Mouse (Mus musculus) cerebellum, postnatal 10 days (tissue): ENCODE measurements around the gene Smad3.

ENCODE experiments used
- DNase-seq, 2 experiments: peaks; one replicate each; pipeline ENCODE4 v3.0.0; 2021; ENCODE audit warnings: mixed read lengths in 2 of 2

Smad3 gene

DNA sequence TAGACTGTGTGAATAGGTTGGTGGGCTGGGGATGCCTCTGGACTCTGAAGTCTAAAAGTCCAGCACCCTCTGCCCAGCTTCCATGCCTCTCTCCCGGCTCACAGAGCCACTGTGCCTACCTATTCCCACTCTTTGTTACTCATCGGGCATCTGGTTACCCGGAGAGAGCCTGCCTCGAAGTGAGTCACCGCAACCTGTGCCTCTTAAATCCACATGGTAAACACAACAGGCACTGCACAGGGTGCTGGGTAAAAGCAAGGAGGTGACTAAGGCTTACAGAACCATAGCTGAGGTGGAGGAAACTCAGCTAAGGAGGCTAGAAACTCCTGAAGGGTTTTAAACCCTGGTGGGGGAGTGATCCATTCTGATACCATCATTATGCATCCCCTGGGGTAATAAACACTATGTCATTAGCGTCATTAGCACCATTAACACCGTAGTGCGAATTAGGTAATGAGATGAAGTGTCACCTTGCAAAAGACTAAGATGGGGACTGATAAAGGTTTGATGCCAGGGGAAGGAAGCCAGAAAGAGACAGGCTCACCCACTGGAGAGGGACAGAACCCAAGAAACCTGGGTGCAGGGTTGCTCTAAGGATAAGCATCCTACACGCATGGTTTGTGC lies 38.9 kb downstream of the Smad3 start:
- DNase-seq, result no peak

DNA sequence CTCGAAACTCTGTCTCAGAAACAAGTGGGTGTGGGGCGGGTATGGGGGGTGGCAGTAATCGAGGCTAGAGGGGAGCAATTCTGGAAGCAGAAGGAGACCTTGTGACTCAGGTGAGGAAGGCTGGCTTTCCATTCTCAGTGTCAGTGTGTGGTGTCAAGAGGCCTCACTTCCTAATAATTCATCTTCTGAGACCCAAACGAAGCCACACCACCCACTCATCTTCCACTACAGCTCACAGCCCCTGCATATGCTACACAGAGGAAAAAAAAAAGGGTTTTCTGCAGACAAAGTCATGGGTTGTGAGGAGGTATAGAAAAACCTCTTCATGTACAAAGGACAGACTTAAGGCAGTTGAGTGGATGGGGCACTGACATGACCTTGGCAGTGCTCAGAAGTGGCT lies 39.6 kb downstream of the Smad3 start:
- DNase-seq, result no peak

DNA sequence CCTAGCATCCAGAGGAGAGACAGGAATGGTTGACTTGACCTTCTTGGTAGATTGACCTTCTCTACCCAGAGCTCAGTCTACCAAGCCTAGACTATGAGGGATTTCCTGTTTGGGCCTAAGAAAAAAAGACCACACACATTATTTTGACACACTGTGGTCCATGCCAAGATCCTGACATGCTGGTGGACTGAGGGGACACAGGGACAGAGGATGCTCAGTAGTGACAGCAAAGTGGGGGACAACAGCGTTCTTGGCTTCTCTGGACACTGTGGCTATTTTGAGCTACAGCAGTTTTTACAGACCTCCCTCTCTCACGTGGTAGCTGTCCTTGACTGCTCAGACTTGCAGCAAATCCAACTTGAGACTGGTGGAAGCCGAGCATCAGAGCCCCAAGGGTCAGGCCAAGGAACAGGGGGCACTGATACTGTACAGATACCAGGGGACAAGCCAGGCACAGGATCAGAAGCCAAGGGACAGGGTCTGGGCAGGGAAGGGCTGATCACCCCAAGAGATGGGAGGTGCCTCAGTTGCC lies 40.3 kb downstream of the Smad3 start:
- DNase-seq, result no peak

DNA sequence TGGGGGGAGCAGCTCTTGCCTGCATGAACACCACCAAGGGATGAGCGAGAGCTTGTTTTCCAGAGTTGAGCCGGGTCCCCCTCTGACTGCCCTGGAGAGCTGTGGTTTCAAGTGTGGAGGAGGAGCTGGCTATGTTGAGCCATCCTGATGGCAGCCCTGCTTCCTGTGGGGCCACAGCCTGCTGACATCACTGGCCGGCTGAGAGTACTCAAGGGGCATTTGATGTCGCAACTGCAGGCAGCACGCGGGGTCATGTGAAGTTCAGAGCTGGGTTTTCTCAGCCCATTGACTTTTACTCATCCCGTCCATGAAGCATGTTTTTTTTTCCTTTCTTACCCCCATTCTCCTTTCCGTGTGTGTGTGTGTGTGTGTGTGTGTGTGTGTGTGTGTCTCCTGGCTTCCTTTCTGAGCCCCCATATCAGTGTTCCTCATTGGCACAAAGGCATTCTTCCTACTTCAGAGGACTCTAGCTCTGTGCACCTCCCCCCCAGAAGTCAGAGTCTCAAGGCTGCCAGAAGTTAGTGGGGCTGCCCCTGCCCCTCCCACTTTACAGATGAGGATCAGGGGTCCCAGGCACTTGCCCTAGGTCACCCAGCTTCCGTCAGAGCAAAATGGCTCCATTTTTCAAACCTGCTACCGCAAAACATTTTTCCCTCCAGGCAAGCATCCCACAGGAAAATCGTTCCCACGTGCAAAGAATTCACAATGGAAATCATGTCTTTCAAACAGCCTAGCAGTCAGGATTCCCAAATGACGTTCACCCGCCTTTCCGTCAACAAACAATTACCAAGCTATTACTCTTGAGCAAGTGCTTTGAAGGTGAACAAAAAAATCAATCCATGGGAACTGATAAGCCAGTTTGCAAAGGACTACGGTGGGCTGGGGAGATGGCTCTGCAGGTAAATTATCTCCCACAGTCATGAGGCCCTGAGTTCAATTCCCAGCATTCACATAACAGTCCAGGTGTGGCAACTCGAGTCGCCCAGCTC lies 41.4 kb downstream of the Smad3 start:
- no peak for DNase-seq

DNA sequence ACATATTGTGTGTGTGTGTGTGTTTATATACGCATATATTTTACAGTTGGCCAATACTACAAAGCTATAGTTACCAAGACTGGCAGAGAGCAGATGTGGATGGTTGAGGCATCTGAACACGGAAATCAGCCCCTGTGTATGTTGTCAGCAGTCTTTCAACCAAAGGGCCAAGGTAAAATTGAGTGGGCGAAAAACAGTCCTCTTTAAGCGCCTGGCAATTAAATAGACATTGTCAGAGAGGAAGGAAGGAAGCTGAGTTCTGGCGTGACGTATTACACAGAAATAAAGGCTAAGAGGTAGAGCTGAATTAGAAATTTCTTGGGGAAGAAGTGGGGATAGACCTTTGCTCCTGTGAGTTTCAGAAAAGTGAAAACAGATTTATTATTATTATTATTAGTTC lies 43.2 kb downstream of the Smad3 start:
- DNase-seq, result no peak

DNA sequence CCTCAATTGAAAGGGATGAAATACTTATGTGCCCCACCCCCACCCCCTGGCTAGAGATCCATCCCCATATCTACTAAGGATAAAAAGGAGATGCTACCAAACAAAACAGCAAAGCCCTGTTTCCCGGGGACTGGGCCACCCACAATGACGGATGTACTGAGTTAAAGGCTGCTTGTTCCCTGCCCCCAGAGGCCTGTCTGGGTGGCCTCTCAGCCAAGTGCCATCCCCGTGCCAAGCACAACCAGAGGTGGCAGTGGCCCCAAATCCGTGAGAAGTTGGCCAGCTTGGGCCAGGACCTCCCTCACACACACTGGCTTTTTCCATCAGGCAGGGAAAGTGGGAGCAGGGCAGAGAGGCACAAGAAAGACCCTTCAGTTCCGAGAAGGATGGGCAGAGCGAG lies 45.0 kb downstream of the Smad3 start:
- peak; percentile 62 to 75 for DNase-seq

DNA sequence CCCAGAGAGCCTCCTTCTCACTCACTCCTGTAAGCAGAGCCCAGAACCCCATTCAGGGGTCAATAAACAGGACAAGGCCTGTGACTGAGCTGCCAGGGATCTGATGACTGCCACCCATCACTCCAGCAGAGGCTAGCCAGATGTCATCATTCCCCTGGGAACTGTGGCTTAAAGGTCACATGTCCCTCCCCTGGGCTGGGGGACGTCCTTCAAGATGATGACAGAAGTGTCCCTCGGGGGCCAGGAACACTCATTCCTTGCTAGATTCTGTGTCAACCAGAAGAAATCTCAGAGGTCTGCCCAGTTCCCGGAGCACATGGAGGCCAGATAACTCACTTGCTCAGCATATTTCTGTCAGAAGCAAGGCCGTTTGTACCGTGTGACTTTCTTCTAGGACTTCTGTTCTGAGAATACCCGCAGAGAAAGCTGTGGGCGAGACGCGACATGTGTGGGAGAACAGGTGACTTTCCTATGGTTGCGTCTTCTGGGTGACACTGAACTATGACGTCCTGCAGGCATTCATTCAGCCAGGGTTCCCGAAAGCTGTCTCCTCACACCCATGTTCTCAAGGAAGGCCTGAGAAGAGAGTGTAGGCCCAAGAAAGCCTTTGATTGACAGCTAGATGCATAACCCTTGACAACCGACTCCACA lies 46.1 kb downstream of the Smad3 start:
- no peak for DNase-seq

DNA sequence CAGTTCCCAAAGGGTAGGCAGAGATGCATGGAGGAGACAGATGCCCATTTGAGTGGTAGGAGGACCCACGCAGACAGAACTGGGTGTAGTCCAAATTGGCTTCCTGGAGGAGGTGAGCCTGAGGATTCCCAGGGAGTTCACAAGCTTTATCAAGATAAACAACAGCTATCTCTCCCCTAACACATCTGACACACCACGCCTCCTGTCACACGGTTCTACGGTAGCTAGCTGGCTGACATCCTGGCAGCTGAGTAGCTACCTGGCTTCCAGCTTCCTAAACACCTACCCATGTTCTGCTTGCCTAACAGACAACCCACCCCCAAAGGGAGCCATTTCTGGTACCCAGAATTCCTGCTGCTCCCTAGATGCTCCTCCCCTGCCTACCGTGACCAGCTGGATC lies 47.9 kb downstream of the Smad3 start:
- DNase-seq, result no peak

DNA sequence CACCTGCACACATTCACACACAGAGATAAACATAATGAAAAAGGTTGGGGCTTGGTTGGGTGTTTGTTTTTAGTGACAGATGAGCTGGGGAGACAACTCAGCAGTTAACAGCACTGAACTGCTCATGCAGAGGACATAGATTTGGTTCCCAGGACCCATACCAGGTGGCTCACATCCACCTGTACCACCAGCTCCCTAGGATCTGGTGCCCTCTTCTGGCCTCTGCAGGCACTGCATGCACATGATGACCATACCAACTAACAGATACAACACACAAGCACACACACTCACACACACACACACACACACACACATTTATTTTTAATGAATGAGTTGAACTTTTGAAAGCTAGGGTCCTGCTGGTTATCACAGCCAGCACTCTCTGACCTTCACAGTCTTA lies 48.5 kb downstream of the Smad3 start:
- peak in 1 of 2 experiments; percentile 34 for DNase-seq

DNA sequence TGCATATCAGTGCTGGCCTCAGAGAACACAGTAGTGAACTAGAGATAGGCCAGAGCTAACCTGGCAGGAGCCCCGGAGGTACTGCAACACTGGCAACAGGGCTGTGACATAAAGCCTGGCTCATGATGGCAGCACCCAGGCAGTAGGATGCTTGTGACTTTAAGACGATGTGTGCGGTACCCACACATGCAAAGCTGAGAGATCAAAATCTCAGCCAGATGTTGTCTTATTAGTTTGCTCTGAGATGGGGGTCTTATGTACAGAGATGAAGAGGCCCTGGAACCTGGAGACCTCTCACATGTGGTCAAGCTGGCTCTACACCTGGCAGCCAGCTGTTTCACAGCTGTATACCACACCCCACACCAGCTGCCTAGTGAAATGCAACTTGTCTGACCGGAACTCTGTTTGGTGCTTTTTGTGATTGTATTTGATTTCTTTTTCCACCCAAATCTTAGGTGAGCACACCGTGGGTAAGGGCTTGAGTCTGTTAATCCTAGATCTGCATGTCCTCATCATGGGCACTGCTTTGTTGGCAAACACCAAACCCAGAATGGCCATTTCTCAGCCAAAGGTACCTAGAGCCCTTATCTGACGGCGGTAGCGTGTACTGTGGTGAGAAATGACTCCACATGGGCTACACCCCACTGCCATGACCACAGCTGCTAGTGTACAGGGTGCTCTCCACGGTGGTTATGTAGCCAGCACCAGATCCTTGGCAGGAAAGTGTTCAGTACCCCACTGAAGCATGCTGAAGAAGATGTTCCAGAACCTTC lies 49.8 kb downstream of the Smad3 start:
- DNase-seq, result no peak

DNA sequence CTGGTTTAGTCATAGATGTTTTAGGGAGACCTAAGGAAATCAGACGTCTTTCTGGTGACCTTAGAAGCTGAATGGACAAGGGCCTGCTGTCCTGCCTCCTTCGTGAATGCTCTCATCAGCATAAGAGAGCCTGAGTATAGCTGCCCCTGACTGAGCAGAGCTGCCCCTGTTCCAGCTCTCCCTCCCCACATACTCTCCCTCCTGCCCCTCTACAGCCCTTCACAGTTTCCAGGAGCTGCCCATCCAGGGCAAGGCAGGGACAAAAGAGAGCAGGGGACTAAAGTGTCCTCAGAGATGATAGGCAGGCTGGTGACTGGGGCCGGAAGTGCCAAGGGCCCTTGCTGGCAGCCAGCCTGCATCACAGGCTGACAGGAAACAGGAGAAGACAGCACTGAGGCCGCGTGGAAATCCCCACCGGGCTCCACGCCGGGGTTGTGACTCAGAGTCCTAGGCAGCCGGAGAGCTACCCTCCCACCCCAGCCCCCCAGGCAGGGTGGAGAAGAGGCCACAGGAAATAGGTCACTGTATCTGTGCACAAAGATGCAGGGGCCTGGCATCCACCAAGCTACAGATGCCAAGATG lies 51.6 kb downstream of the Smad3 start:
- DNase-seq, result peak; percentile 74

DNA sequence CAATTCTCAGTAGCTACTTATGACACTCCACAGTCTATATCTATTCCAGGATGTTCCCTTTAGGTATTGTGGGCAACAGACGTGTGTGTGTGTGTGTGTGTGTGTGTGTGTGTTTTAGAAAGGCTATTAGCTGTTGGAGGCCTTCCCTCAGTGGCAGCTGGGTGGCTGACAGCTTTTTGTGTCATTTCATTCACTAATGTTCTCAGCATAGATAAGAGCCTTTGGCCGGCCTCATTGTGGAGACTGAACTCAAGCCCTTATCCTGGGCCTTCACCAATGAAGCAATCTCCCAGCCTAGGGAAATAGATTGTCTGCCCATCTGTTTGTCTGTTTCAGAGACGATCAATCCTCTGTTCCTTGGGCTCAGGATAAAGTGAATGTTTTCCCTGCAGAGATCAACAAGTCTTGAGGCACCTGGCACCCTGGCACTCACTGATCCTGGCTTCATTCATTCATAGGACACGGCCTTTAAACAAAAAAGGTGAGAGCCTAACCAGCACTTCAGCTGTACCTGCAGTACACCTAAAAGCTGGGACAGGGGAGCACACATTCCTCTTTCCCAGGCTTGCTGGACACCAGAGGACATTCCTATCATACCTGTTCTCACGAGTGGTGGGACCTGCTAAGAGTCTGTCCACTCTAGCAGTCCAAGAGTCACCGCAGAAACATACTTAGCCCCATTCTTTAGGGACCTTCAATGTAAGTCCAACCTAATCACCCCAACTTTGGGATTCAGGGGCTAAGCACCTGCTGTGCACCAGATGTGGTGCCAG lies 52.6 kb downstream of the Smad3 start:
- no peak for DNase-seq

DNA sequence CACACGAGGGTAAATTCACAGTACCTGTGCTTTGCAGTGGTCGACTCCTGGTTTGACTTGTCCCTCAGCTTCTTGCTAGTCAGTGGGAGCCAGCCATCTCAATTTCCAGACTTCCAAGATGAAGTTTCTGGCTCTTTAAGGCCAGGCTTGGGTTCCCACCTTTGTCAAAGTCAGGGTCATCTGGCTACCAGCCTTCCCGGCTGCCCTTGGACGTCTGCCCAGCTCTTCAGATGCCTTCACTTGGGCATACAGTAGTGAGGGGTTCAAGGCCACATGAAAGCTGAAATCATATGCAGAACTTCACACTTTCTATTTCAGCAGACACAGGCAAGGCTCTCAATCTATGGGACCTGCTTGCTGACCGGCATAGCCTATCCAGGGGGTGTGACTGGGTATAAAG lies 53.7 kb downstream of the Smad3 start:
- DNase-seq, result no peak

DNA sequence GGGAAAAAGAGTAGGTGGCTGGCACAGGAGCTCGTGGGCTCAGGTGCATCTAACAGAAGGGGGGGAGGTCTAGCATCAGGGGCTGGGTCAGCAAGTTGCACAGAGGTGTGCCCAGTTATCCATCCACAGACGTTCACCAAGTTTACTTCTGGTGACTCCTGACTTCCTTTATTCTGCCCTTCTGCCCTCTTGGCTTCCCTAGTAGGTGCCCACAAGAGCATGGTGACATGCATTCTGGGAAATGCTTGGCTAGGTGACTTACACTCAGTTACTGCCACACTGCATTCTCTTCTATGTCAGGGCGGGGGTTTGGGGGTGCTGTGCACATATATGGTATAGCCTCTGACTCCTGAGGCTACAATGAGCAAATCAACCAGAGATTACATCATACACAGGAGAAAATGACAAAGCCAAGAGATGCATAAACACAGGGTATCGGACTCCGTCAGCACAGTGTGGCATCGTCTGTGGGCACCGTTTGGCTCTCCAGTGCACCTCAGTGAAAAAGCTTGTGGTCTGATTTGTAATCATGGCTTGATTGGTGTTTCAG lies 54.5 kb downstream of the Smad3 start:
- DNase-seq, result no peak

DNA sequence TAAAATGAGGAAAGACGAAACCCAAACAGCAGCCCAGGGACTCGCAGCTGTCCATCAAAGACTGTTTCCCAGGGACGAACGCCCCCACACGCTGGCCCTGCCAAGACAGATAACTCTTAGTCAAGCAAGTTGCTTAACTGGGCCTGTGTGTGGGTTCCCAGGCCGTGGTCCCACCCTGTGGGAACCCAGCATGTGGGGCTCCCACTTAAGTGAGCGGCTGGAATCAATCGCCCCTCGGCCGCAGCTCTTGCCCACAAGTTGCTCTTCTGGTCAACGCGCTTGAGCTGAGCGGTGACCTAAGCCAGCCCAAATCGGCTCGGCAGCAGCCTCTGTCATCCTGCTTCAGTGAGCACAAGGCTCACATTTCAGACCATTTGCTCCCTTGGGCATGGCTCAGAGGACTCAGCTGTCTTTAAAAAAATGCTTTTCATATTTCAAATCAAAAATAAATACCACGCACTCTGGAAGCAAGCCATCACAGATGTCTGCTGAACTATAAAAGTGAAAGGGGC lies 55.2 kb downstream of the Smad3 start:
- DNase-seq, result peak; percentile 29 to 39

DNA sequence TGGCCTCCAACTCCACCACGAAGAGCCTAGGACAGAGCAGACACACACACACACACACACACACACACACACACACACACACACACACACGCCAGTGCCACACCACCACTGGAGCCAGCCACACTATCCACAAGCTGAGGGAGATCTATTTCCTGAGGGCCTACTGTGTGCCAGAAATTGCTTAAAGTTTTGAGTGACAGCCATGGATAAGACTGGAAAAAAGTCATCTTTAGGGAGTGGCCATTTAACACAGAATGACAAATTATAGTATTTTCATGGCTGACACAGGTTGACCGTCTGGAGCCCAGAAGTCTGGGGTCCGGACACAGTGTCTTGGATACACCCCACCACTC lies 55.9 kb downstream of the Smad3 start:
- DNase-seq, result no peak

DNA sequence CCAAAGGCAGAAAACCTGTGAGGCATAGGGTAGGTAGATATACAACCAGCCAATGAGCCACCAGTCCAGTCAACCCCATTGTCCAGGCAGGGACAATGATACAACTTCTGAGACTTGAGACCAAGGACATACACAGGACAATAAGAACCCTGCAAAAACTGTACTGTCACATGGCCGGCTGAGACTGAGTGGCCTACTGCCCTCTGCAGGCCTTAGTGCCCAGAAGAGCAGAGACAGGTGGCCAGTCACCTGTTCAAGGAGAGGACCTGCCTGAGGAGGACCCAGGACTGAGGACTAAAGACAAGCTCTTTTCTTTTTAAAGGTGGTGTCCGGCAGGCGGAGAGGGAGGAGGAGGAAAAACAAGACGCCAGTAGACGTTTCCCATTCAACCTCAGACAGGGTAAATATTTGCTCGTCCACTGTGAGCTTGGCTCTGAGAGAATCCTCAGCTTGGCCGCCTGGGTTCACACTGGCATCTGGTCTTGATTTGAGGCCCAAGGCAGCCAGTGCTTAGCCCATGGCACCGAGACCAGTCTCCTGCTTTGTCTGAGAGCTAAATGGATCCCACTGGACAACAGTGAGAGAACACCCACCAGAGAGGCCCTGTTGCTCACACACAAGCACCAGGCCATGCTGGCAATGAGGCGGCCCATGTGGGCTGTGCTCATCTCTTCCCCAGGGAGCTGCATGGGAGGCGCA lies 56.4 kb downstream of the Smad3 start:
- peak; percentile 32 to 48 for DNase-seq

DNA sequence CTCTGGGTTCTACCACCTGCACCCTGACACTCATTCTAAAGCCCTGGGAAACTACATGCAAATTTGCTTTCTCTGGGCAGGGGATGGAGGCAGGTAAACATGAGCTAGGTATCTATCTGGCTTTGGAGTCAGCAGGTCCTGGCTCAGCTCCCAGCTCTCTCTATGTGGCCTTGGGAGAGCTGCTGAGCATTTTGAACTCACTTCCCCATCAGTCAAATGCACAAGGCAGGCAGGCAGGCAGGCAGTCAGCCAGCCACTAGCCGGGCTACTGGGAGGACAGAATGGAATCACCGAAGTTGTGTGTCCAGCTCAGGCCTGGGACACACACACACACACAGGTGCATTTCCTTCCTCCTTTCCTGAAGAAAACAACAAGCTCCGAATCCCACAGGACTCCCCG lies 58.6 kb downstream of the Smad3 start:
- DNase-seq, result peak; percentile 34 to 67

DNA sequence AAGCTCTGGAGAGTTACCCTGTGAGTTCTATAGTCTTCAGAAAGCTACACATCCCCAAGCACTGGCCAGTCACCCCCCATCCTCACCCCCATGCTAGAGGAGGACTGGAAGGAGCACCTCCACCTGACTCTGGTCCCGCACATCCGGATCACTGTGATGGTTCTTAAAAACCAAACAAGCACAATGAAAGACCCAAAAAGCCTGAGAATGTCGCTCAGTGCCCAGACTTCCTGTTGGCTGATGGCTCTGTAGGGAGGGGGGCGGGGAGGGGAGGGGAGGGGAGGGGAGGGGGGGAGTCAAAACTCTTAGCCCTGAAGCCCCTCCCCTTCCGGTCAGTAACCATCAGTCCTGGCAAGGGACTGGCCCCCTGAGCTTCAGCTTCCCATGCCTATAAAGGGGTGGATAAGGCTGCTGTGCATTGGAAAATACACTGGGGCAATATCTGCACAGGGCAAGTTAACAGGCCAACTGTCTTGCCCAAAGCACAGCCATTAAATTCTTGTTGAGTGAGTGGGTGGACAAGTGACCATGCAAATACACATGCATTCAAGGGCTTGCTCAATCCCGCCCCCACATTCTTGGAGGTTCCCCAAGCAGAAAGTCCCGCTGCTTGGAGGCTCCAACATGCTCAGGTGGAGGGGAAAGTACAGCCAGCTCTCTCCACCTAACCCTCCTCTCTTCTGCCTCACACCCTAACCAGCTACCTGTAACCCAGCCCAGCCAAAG lies 59.3 kb downstream of the Smad3 start:
- DNase-seq, result no peak

DNA sequence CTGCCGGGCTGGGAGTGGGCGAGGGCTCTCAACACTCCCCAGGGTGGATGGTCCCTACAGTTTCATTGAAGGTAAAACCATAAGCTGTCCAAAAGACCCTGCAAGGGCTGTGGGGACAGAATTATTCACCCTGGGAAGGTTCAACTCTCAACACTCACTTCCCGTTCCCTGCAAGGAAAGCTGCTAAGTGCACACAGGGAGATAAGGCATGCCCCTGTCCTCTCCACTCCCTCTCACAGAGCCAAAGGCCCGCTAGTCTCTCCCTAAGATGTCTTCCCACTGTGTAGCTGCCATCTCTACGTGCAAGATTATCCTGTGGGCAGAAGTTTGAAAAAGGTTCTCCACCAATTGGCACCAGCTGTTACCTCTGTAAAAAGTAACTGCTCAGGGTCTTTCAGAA lies 60.2 kb downstream of the Smad3 start:
- DNase-seq, result no peak
